9 mouse cellular contexts compared by ENCODE assay signal in genomic region chr17:63937886-63938285, GRCm38 (mm10).
DNase-seq lines count a peak whose midpoint lies in the region; ATAC-seq and TF ChIP-seq lines count a peak whose summit lies in the region.
"Had no signal": no experiment of that assay in that cellular context is flagged by ENCODE, and none has a peak within 500 bp of the region (broad histone marks: within the 10 kb centered on the region; RNA-seq: fewer than 3 reads in every experiment).

No protein-coding gene starts in this region.

- TF ChIP-seq CTCF in liver, embryonic 14.5 days (IDR thresholded peaks at IDR 0.05; ENCODE audit: low read depth), result peak; percentile 7; the same call in 1 of the 2 replicates

- H3K27me3 ChIP-seq in liver, embryonic 14.5 days (ENCODE audit: control insufficient read depth, insufficient read depth, low read length), result no peaks in the 10 kb centered on the region

- no peaks in the 10 kb centered on the region for H3K9me3 ChIP-seq in liver, embryonic 14.5 days (ENCODE audit: control insufficient read depth, low read length)

- WGBS in liver, embryonic 14.5 days (ENCODE audit: insufficient replicate concordance), result 75% methylated on average over 18 of the region's 18 CpGs

- TF ChIP-seq EP300 in liver, embryonic 14.5 days (IDR thresholded peaks at IDR 0.05; ENCODE audit: low read depth), result no peak

- peak; percentile 30 for DNase-seq in embryo, embryonic 11 days
- DNase-seq in embryo, embryonic 10.5 days (ENCODE audit: low spot score), result no peak
- no peak for DNase-seq in liver, embryonic 14.5 days (ENCODE audit: low read depth in 3 of 3, low spot score in 3 of 3)
- no peak for DNase-seq in liver
- peak; percentile 22 to 28 for DNase-seq in kidney, adult 8-10 months
- peak; percentile 8 for DNase-seq in retina, embryonic 14.5 days (ENCODE audit: low spot score)
- no peak for DNase-seq in lung, postnatal 36 days
- no peak for DNase-seq in lung, postnatal 4 days
- DNase-seq: B cell, adult 2 months had no signal

- no peak overlapping the region for H3K4me2 ChIP-seq in liver, embryonic 14.5 days (ENCODE audit: low read depth)

- H3K4me3 ChIP-seq in liver, embryonic 14.5 days (ENCODE audit: insufficient read depth in 1 of 2, low read depth in 2 of 2, low read length in 2 of 2), result no peak overlapping the region

- H3K4me1 ChIP-seq in liver, embryonic 14.5 days (replicated peaks; ENCODE audit: control insufficient read depth in 2 of 2, insufficient read depth in 2 of 2, low read length in 1 of 2), result no peaks in the 10 kb centered on the region

- H3K9ac ChIP-seq in liver, embryonic 14.5 days (replicated peaks), result no peak overlapping the region

- no peaks in the 10 kb centered on the region for H3K36me3 ChIP-seq in liver, embryonic 14.5 days (replicated peaks; ENCODE audit: control insufficient read depth, insufficient read depth, low read depth)

- ATAC-seq in liver, embryonic 14.5 days (ENCODE audit: insufficient read depth), result no peak

- no peak overlapping the region for H3K27ac ChIP-seq in liver, embryonic 14.5 days

Comparison
In these comparisons a context has a peak if more than half of its experiments do, and no peak if none do; other contexts are left out.
1. DNase-seq: peak in embryo, embryonic 11 days (single experiment), kidney, adult 8-10 months (2 of 2) and retina, embryonic 14.5 days (single experiment); none in embryo, embryonic 10.5 days (single experiment), liver, embryonic 14.5 days (0 of 3), liver (single experiment), lung, postnatal 36 days (single experiment) and lung, postnatal 4 days (0 of 2).